Mouse (Mus musculus) natural killer cell, adult 2 months (primary cell): ENCODE measurements around the gene Gmds.

Experiments
- DNase-seq, 2 experiments: peaks; one replicate each; pipeline ENCODE4 v3.0.0; 2022; ENCODE audit warnings: low spot score in 2 of 2

Gene Gmds

DNA sequence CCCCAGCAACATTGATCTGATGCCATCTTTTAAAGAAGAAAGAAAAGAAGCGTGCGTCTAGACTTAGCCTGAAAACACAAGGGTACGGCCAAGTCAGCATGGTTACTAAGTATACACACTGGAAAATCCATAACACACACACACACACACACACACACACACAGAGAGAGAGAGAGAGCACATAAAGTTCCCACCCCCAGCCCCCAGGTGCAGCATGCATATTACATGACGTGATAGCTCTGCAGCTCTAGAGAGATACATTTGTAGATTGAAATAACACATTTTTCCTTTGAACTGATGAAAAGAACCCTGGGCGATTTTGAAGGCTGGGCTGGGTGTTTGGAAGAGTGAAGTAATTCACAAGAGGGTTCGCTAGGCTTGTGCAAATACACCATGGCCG lies 553.8 kb downstream of the Gmds start:
- no peak for DNase-seq

DNA sequence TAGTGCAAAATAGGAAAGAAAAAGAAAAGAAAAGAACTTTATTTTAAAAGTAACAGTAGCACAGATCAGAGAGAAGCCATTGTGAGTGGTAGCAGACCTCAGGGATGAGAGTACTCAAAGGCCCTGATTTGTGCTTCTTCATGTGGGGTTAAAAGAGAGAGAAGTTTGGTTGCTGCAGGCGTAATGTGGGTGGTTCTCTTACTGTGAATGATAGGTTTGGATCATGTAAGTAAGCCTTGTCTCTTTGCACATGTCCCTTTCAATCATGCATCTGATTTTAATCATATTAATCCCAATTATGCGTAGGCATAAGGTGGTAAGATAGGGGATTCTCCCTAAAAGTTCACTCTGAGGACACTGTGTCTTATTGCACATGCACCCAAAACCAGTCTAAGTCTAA lies 556.5 kb downstream of the Gmds start:
- DNase-seq, result no peak

DNA sequence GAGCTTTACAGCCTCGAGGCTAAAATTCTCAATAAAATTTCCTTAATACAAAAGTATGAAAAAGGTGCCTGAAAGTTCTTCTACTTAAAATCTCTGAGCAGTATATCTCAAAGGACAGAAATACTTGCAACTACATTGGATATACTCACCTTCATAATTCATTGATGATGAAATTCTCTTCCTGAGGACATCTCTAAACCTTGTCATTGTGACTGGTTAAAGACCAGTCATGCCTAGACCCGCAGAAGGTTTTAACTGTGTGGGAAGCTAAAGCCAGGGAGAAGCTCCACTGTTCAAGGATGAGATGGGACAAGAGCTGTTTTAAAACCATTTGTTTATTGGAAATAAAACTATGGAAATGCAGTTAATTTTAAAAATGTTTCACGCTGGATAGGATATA lies 558.2 kb downstream of the Gmds start:
- no peak for DNase-seq

DNA sequence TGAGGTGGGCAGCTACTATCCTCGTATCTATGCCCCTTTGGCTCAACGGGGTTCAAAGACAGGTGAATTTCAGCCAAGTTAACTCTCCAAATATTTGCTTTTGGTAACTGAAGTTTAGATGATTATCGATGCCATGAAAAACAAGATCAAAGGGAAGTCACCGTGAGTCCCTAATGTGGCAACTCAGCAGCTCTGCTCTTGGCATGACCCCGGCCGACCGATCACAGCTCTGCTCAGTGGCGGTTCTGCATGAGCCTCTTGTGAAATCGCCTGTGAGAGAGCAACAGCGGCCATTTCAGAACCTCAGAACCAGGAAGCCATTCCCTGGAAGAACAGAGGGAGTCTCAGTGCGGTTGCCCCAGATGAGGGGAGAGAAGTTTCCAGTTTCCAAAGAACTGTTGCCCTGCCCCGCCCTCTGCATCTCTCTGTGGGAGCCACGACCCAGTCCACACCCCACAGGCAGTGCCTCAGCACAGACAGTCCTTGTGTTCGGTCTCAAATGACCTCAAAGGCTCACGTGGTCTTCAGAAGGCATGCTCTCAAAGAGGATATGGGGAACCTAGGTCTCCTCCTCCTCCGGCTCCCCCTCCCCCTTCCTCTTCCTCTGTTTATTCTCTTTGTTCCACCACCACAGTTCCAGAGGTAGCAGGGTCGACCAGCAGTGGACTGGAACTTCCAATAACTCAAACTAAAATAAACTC lies 559.1 kb downstream of the Gmds start:
- DNase-seq, result no peak

DNA sequence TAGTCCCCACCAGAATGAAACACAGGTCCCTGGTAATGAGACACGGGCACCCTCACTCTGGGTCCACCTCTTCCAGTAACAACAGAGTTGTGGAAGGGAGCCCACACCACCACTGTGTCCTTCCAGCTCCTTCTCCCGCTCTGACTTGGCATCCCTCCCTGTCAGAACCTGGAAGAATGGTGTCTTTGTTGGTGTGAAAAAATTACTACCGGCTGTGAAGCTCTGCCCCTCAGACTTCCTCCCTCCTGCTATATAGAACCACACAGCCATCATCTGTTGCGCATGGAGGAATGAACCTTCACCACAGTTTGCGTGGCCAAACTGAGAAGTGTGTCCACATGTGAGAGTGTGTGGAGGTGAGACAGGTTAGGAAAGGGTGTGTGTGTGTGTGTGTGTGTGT lies 562.8 kb downstream of the Gmds start:
- DNase-seq, result no peak

DNA sequence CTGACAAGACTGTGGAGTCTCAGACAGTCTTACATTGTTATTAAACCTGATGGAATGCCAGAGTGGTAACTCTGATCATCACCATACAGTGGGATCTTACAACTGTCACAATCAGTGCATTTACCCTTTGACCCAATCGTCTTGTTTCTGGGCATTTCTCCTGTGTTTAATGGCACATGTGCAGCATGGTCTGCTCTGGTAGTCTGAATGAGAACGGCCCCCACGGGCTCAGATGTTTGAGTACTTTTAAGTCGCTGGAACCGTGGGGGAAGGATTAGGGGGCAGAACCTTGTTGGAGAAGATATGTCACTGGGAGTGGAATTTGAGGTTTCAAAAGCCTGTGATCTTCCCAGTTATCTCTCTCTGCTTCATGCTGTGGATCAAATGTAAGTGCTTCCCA lies 565.7 kb downstream of the Gmds start:
- DNase-seq, result no peak
